Mouse (Mus musculus): ENCODE data around the gene Asb4.

DNA sequence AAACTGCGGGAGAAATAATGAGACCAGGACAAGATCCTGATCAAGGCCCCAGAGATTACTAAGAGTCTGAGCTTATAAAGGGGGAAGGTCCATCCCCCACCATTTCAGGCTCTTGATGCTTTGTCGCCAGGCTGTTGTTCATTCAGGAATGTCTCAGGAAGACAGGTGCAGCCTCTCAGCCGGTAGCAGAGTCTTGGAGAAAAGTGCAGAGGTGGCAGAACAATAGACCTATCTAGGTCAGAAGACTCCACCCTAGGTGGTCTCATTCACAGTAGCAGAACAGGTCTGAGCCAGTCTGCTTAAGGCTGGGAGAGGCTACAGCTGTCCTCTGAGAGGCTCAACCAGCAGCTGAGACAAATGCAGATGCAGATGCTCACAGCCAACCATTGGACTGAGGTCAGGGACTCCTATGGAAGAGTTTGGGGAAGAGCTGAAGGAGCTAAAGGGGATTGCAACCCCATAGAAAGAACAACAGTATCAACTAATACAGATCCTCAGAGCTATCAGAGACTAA is 99.1 kb downstream of the Asb4 start:
- TF ChIP-seq POLR2A (IDR thresholded peaks at IDR 0.05; ENCODE audit: borderline replicate concordance, extremely low read depth, low read depth, low read length) (no peak), CTCF (IDR thresholded peaks at IDR 0.05; ENCODE audit: insufficient read depth, low read length) (no peak)
